Mouse (Mus musculus) cortical plate, adult 2 months (tissue): ENCODE measurements around the gene Med29. TPM values are rescaled to one million over a fixed set of nuclear protein-coding genes. Genes with fewer than 3 reads are reported as not detected.

Source experiments
- H3K27ac ChIP-seq: fragments of 200-500 bp; 2 replicates; pipeline ENCODE4 v1.5.1; 2012; ENCODE audit warnings: low read length, control low read depth, inconsistent platforms; ENCODE audit not compliant: insufficient read depth
- H3K4me1 ChIP-seq: fragments of 200-500 bp; 2 replicates; pipeline ENCODE4 v1.6.1; 2011; ENCODE audit warnings: low read length; ENCODE audit not compliant: control insufficient read depth, insufficient read depth
- H3K4me3 ChIP-seq: fragments of 200-500 bp; 2 replicates; pipeline ENCODE4 v1.5.1; 2011; ENCODE audit warnings: mild to moderate bottlenecking, low read length, control low read depth; ENCODE audit not compliant: insufficient read depth
- CTCF ChIP-seq: fragments of 200-500 bp; IDR thresholded peaks from 2 replicates; pipeline ENCODE4 v1.5.1; 2011; ENCODE audit warnings: mild to moderate bottlenecking, control low read depth, low read length; ENCODE audit not compliant: insufficient read depth; ENCODE audit errors: extremely low read depth
- POLR2A ChIP-seq: fragments of 200-500 bp; IDR thresholded peaks from 2 replicates; pipeline ENCODE4 v1.6.1; 2011; ENCODE audit warnings: mild to moderate bottlenecking, low read length, control low read depth; ENCODE audit not compliant: insufficient read depth; ENCODE audit errors: extremely low read depth
- polyA plus RNA-seq: library from polyadenylated mRNA; depleted of rRNA; stranded (reverse); fragments of >200 nt; gene quantifications from 2 replicates; pipeline ENCODE4 v1.2.3, GENCODE M21; 2012

The Med29 gene
- polyA plus RNA-seq, 1 experiment: 42.6 TPM

- peaks cover 5% of the 10 kb centered on the region for H3K4me1 ChIP-seq
- H3K27ac ChIP-seq: no peak overlapping the region
- H3K4me3 ChIP-seq: no peak overlapping the region
- no peak for TF ChIP-seq CTCF
- TF ChIP-seq POLR2A: no peak
Measured at GRCm38 (mm10) chr7:28384162-28384561, 8.3 kb downstream of the Med29 start.

GRCm38 (mm10) chr7:28383606-28384005, 8.9 kb downstream of the Med29 start:
- no peak overlapping the region for H3K4me3 ChIP-seq
- TF ChIP-seq POLR2A (no peak), CTCF (no peak)
- H3K27ac ChIP-seq: peak overlapping the region; percentile 31
- H3K4me1 ChIP-seq: peaks cover 5% of the 10 kb centered on the region

- peak; percentile 54; the same call in 1 of the 2 replicates for TF ChIP-seq POLR2A
- no peak for TF ChIP-seq CTCF
- Histone ChIP-seq H3K27ac (peak overlapping the region; percentile 31), H3K4me3 (no peak overlapping the region), H3K4me1 (peaks cover 5% of the 10 kb centered on the region)
Measured at GRCm38 (mm10) chr7:28382981-28383396, 9.5 kb downstream of the Med29 start.

- H3K4me3 ChIP-seq: no peak overlapping the region
- peak overlapping the region; percentile 31 for H3K27ac ChIP-seq
- TF ChIP-seq CTCF: no peak
- no peak for TF ChIP-seq POLR2A
- peaks cover 5% of the 10 kb centered on the region for H3K4me1 ChIP-seq
Measured at GRCm38 (mm10) chr7:28382347-28382951, 10.1 kb downstream of the Med29 start.

- no peak overlapping the region for H3K4me3 ChIP-seq
- TF ChIP-seq POLR2A (no peak), CTCF (no peak)
- peaks cover 5% of the 10 kb centered on the region for H3K4me1 ChIP-seq
- H3K27ac ChIP-seq: peak overlapping the region; percentile 92
Measured at GRCm38 (mm10) chr7:28381938-28382337, 10.6 kb downstream of the Med29 start.

GRCm38 (mm10) chr7:28381017-28381790, 11.3 kb downstream of the Med29 start:
- no peak for TF ChIP-seq POLR2A
- no peak for TF ChIP-seq CTCF
- Histone ChIP-seq H3K27ac (peak overlapping the region; percentile 92), H3K4me3 (no peak overlapping the region; the same call in none of the 2 replicates), H3K4me1 (peaks cover 5% of the 10 kb centered on the region)

GRCm38 (mm10) chr7:28380237-28381016, 12.1 kb downstream of the Med29 start, which contains the start of gene Zfp36:
Zfp36 (minus strand) TSS chr7:28380253.
- peaks cover 5% of the 10 kb centered on the region for H3K4me1 ChIP-seq

GRCm38 (mm10) chr7:28378769-28379651, 13.5 kb downstream of the Med29 start:
- peaks cover 5% of the 10 kb centered on the region for H3K4me1 ChIP-seq
- peak overlapping the region; percentile 93 for H3K27ac ChIP-seq
- TF ChIP-seq CTCF (no peak), POLR2A (peak; percentile 93)
- peak overlapping the region; percentile 65 for H3K4me3 ChIP-seq

More at GRCm38 (mm10) chr7:28380237-28381016, 12.1 kb downstream of the Med29 start, which contains the start of gene Zfp36:
- no peak for TF ChIP-seq POLR2A
- no peak for TF ChIP-seq CTCF
- Histone ChIP-seq H3K4me3 (peak within 1 kb of the TSS; percentile 65), H3K27ac (peak within 1 kb of the TSS; percentile 93)

GRCm38 (mm10) chr7:28378066-28378690, 14.3 kb downstream of the Med29 start:
- Histone ChIP-seq H3K4me3 (peak overlapping the region; percentile 65), H3K4me1 (peaks cover 5% of the 10 kb centered on the region), H3K27ac (peak overlapping the region; percentile 93)
- no peak for TF ChIP-seq POLR2A
